Mouse (Mus musculus): Measurements from ENCODE around the gene Schip1. TPM values are rescaled to one million over a fixed set of nuclear protein-coding genes. Genes with fewer than 3 reads are reported as not detected.

Schip1 gene
- polyA plus RNA-seq, 1 experiment from 2014 or later = 60.3 TPM

DNA sequence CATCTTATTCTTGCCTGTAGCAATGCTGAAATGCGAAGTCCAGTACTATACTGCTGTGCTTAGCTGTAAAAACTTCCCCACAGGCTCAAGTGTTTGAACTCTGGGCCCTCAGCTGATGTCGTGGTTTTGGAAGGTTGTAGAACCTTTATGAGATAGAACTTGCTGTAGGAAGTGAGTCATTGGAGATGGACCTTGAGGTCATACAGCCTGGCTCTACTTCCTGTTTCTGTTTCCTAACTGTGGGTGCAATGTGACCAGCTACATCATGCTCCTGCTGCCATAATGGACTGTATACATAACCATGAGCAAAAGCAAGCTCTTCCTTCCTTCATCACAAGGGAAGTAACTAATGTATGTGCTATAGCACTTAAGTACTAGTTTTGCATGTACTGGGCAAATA lies 383.9 kb downstream of the Schip1 start:
- Histone ChIP-seq H3K27ac (ENCODE audit: low read length) (no peak overlapping the region), H3K9ac (ENCODE audit: low read length) (no peak overlapping the region), H3K9me3 (replicated peaks; ENCODE audit: control insufficient read depth, low read length) (no peaks in the 10 kb centered on the region), H3K36me3 (ENCODE audit: control insufficient read depth, insufficient read depth) (no peaks in the 10 kb centered on the region), H3K4me1 (ENCODE audit: control insufficient read depth, insufficient read depth, low read length) (0 out of 2 replicates have a peak, but pooled peaks cover 3% of the 10 kb centered on the region), H3K4me2 (ENCODE audit: low read depth, low read length) (no peak overlapping the region), H3K27me3 (ENCODE audit: control insufficient read depth, insufficient read depth, low read length) (no peaks in the 10 kb centered on the region), H3K4me3 (ENCODE audit: low read length) (no peak overlapping the region)
- ATAC-seq (replicated peaks; ENCODE audit: extremely low read depth, insufficient read depth, low FRiP score) = no peak
- WGBS = 70% methylated on average over 2 of the region's 2 CpGs

DNA sequence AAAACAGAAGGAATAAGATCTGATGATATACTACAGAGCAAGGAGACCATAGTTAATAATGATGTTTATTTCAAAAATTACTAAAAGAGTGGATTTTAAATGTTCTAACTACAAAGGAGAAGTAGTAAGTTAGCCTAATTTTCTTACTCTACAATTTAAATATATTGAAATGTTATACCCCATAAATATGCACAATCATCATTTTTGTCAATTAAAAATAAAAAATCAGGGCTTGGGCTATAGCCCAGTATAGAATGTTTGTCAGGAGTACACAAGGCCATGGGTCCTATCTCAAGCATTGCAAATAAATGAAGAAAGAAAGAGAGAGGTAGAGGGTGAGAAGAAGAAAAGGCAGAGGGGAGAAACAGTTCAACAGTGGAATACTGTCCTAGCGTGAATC lies 387.0 kb downstream of the Schip1 start:
- 94% methylated on average over 1 of the region's 1 CpGs for WGBS
- ATAC-seq (replicated peaks; ENCODE audit: extremely low read depth, insufficient read depth, low FRiP score) = no peak

DNA sequence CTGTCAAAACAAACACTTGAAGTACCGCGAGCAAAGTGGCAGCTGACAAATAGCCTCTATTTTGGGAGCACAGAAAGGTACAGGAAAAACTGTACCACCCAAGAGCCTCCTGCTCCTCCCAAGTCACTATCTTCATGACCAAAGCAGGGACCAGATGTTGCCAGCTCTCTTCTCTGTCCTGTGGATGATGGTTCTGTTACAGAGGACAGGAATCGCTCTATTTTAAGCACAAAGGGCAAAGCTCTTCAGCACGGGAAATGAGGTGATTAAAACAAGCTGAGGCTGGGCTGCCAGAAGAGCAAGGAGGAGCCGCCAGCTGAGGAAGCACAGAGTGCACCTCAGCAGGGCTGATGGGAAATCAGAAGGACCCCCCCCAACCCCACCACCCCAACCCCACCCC lies 388.7 kb downstream of the Schip1 start:
- Histone ChIP-seq H3K4me1 (ENCODE audit: control insufficient read depth, insufficient read depth, low read length) (peaks cover 6% of the 10 kb centered on the region; the same call in 1 of the 2 replicates), H3K9me3 (replicated peaks; ENCODE audit: control insufficient read depth, low read length) (no peaks in the 10 kb centered on the region), H3K9ac (ENCODE audit: low read length) (peak overlapping the region; percentile 42; the same call in 1 of the 2 replicates), H3K4me2 (ENCODE audit: low read depth, low read length) (peak overlapping the region; percentile 56), H3K27ac (ENCODE audit: low read length) (peak overlapping the region; percentile 64), H3K27me3 (ENCODE audit: control insufficient read depth, insufficient read depth, low read length) (no peaks in the 10 kb centered on the region), H3K4me3 (ENCODE audit: low read length) (peak overlapping the region; percentile 20), H3K36me3 (ENCODE audit: control insufficient read depth, insufficient read depth) (no peaks in the 10 kb centered on the region)
- 3% methylated on average over 5 of the region's 5 CpGs for WGBS
- ATAC-seq (replicated peaks; ENCODE audit: extremely low read depth, insufficient read depth, low FRiP score) = peak; percentile 85

More for the DNA sequence above, 387.0 kb downstream of the Schip1 start:
- Histone ChIP-seq H3K9me3 (replicated peaks; ENCODE audit: control insufficient read depth, low read length) (no peaks in the 10 kb centered on the region), H3K27ac (ENCODE audit: low read length) (no peak overlapping the region), H3K4me3 (ENCODE audit: low read length) (no peak overlapping the region), H3K9ac (ENCODE audit: low read length) (no peak overlapping the region), H3K27me3 (ENCODE audit: control insufficient read depth, insufficient read depth, low read length) (no peaks in the 10 kb centered on the region), H3K4me2 (ENCODE audit: low read depth, low read length) (no peak overlapping the region), H3K4me1 (ENCODE audit: control insufficient read depth, insufficient read depth, low read length) (peaks cover 6% of the 10 kb centered on the region; the same call in 1 of the 2 replicates), H3K36me3 (ENCODE audit: control insufficient read depth, insufficient read depth) (no peaks in the 10 kb centered on the region)

DNA sequence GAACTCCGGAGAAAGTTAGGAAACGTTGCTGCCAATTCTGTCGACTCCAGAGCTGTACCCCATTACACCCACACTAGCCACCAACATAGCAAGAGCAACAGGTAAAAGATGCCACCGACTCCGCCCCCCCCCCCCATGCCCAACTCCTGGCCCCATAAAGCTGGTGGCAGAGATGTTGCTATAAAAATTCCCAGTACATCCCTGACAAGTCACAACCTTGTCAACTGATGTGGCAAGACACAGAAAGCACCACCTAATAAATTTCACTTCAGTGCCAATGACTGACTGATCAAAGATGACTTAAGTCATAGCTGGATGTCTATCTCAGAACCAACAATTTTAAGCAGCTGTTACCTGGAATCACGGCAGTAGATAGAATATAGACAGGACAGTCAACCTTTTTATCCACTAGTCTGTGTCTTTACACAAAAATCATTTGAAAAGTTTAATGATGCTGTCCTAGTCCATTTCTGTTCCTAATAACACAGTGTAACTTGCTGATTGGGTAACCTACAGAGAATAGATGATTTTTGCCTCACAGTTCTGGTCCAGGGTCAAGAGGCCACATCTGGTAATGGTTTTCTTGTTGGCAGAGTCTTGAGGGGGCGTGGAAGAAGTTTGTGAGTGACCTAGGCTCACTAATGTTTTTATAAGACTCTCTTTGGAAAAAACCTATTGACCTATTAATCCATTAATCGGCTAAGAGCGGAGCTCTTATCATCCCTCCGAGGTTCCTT lies 389.3 kb downstream of the Schip1 start:
- H3K9ac ChIP-seq (ENCODE audit: low read length) = no peak overlapping the region
- H3K4me2 ChIP-seq (ENCODE audit: low read depth, low read length) = peak overlapping the region; percentile 56
- peaks cover 6% of the 10 kb centered on the region; the same call in 1 of the 2 replicates for H3K4me1 ChIP-seq (ENCODE audit: control insufficient read depth, insufficient read depth, low read length)
- H3K4me3 ChIP-seq (ENCODE audit: low read length) = no peak overlapping the region
- no peaks in the 10 kb centered on the region for H3K9me3 ChIP-seq (replicated peaks; ENCODE audit: control insufficient read depth, low read length)
- 47% methylated on average over 10 of the region's 10 CpGs for WGBS
- H3K36me3 ChIP-seq (ENCODE audit: control insufficient read depth, insufficient read depth) = no peaks in the 10 kb centered on the region
- ATAC-seq (replicated peaks; ENCODE audit: extremely low read depth, insufficient read depth, low FRiP score) = no peak
- no peak overlapping the region for H3K27ac ChIP-seq (ENCODE audit: low read length)
- H3K27me3 ChIP-seq (ENCODE audit: control insufficient read depth, insufficient read depth, low read length) = no peaks in the 10 kb centered on the region

DNA sequence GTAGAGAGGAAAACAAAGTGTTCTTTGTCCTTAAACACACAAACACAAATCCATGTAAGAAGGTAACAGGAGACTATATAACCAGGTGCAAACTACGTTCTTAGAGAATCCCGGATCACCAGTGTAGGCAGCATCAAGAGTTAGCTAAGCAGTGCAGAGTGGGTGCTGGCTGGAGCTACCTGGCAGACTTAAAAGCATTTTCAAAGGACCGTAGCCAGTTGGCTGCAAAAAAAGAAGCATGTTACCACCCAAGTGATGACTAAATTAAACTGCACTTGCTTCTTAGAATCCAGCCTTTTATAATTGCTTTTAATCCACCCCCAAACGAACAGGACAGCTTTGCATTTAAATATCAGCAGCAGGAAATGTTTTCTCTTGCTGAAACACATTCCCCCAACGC lies 402.0 kb downstream of the Schip1 start:
- no peak overlapping the region for H3K4me3 ChIP-seq (ENCODE audit: low read length)
- H3K9ac ChIP-seq (ENCODE audit: low read length) = no peak overlapping the region
- no peaks in the 10 kb centered on the region for H3K27me3 ChIP-seq (ENCODE audit: control insufficient read depth, insufficient read depth, low read length)
- no peak overlapping the region for H3K27ac ChIP-seq (ENCODE audit: low read length)
- no peaks in the 10 kb centered on the region for H3K9me3 ChIP-seq (replicated peaks; ENCODE audit: control insufficient read depth, low read length)
- WGBS = 46% methylated on average over 5 of the region's 5 CpGs
- no peaks in the 10 kb centered on the region for H3K36me3 ChIP-seq (ENCODE audit: control insufficient read depth, insufficient read depth)
- H3K4me1 ChIP-seq (ENCODE audit: control insufficient read depth, insufficient read depth, low read length) = peaks cover 23% of the 10 kb centered on the region
- ATAC-seq (replicated peaks; ENCODE audit: extremely low read depth, insufficient read depth, low FRiP score) = no peak
- no peak overlapping the region for H3K4me2 ChIP-seq (ENCODE audit: low read depth, low read length)

DNA sequence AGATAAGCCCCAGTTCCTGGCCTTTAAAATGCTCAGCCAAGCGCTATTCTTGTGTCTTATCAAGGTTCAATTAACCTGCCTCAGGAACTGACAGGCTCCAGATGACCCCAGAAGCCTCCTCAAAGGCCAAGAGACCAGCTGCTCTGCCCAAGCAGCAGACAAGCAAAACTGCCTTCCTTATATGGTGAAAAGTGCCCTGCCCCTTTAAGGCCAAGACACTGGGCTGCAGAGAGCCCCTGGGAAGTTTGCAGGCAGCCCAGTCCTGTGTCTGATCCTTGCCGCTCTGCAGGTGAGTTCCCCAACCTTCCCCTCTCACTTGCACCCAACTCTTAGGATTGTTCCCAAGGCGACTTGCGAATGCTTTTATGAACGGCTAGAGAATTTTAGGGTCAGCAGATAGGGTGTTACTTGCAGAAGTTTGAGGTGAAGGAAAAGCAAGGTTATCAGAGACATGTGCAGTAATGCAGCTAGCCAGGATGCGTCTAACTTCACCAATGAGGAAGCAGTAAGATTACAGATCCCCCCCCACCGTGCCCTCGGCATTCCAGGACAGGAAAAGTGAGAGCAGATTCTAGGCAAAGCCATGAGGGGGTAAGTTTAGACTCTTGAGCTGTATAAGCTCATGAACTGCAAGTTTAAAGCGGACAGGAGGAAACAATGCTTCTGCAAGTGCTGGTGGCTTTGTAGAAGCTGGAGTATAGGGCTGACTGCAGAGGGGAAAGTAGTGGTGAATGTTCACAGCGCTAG lies 403.5 kb downstream of the Schip1 start:
- peaks cover 23% of the 10 kb centered on the region for H3K4me1 ChIP-seq (ENCODE audit: control insufficient read depth, insufficient read depth, low read length)
- H3K4me2 ChIP-seq (ENCODE audit: low read depth, low read length) = peak overlapping the region; percentile 73
- H3K27me3 ChIP-seq (ENCODE audit: control insufficient read depth, insufficient read depth, low read length) = no peaks in the 10 kb centered on the region
- 3% methylated on average over 10 of the region's 10 CpGs for WGBS
- no peaks in the 10 kb centered on the region for H3K9me3 ChIP-seq (replicated peaks; ENCODE audit: control insufficient read depth, low read length)
- H3K27ac ChIP-seq (ENCODE audit: low read length) = peak overlapping the region; percentile 87
- peak overlapping the region; percentile 68 for H3K9ac ChIP-seq (ENCODE audit: low read length)
- ATAC-seq (replicated peaks; ENCODE audit: extremely low read depth, insufficient read depth, low FRiP score) = peak; percentile 79; the same call in 1 of the 2 replicates
- peak overlapping the region; percentile 58 for H3K4me3 ChIP-seq (ENCODE audit: low read length)
- no peaks in the 10 kb centered on the region for H3K36me3 ChIP-seq (ENCODE audit: control insufficient read depth, insufficient read depth)

DNA sequence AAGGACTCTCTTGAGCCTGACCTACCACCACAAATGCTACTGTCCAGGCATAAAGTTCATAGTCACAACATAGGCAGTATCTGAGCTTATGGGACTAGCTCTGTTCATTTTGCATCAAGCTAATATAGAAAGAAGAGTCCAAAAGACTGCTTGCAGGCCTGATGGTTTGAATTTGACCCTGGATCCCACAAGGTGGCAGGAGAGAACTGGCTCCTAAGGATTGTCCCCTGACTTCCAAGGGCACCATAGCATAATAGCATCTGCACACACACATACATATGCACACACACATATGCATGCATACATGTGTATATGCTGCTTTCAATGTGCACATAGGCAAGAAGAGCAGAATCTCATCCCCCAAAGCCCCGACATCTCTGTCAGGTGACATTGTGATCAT lies 405.0 kb downstream of the Schip1 start:
- Histone ChIP-seq H3K4me2 (ENCODE audit: low read depth, low read length) (peak overlapping the region; percentile 25; the same call in 1 of the 2 replicates), H3K27me3 (ENCODE audit: control insufficient read depth, insufficient read depth, low read length) (no peaks in the 10 kb centered on the region), H3K9ac (ENCODE audit: low read length) (no peak overlapping the region), H3K36me3 (ENCODE audit: control insufficient read depth, insufficient read depth) (no peaks in the 10 kb centered on the region), H3K27ac (ENCODE audit: low read length) (no peak overlapping the region), H3K4me3 (ENCODE audit: low read length) (no peak overlapping the region), H3K9me3 (replicated peaks; ENCODE audit: control insufficient read depth, low read length) (no peaks in the 10 kb centered on the region), H3K4me1 (ENCODE audit: control insufficient read depth, insufficient read depth, low read length) (peaks cover 23% of the 10 kb centered on the region)
- ATAC-seq (replicated peaks; ENCODE audit: extremely low read depth, insufficient read depth, low FRiP score) = no peak
- WGBS = 51% methylated on average over 1 of the region's 1 CpGs

DNA sequence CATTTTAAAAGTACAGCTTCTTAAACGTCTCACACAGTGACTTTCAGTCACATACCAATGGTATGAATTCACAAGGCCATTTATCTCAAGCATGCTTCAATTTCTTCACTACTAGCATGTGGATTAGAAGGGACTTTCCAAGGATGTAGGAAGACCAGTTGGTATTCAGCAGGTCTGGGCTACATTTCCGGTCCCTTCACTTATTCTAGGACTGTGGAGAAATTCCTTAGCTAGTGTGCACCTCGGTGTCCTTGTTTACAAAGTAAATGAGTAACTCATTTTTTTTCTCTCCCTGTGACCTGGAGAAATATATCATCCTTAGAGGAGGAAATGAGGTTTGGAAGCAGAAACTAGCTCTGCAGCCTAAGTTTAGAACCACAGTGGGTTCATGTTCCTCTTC lies 405.5 kb downstream of the Schip1 start:
- Histone ChIP-seq H3K27me3 (ENCODE audit: control insufficient read depth, insufficient read depth, low read length) (no peaks in the 10 kb centered on the region), H3K9ac (ENCODE audit: low read length) (no peak overlapping the region), H3K4me3 (ENCODE audit: low read length) (no peak overlapping the region), H3K4me1 (ENCODE audit: control insufficient read depth, insufficient read depth, low read length) (peaks cover 23% of the 10 kb centered on the region), H3K4me2 (ENCODE audit: low read depth, low read length) (peak overlapping the region; percentile 25; the same call in 1 of the 2 replicates), H3K27ac (ENCODE audit: low read length) (peak overlapping the region; percentile 29; the same call in 1 of the 2 replicates), H3K9me3 (replicated peaks; ENCODE audit: control insufficient read depth, low read length) (no peaks in the 10 kb centered on the region), H3K36me3 (ENCODE audit: control insufficient read depth, insufficient read depth) (no peaks in the 10 kb centered on the region)
- ATAC-seq (replicated peaks; ENCODE audit: extremely low read depth, insufficient read depth, low FRiP score) = no peak
- WGBS = 27% methylated on average over 3 of the region's 3 CpGs

DNA sequence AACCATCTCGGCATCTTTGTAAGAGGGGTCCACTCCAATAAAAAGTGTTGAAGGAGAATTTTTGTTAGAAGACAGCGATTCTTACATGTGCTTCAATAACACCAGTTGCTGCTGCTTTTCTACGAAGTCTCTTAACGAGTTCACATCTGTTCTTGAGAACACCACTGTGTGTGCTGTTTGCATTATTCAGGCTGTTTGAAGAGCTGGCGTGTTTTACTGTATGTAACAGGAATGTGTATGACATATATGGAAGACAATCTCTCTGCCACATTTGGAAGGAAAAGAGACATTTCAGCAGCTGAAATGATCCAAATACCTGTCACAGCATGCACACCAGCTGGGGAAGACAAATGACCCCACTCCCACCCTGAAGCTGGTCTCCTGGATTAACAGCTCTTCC lies 406.0 kb downstream of the Schip1 start:
- no peak overlapping the region for H3K4me3 ChIP-seq (ENCODE audit: low read length)
- WGBS = 64% methylated on average over 5 of the region's 5 CpGs
- ATAC-seq (replicated peaks; ENCODE audit: extremely low read depth, insufficient read depth, low FRiP score) = no peak
- H3K27ac ChIP-seq (ENCODE audit: low read length) = no peak overlapping the region; the same call in 1 of the 2 replicates
- no peak overlapping the region for H3K4me2 ChIP-seq (ENCODE audit: low read depth, low read length)
- H3K4me1 ChIP-seq (ENCODE audit: control insufficient read depth, insufficient read depth, low read length) = peaks cover 23% of the 10 kb centered on the region
- H3K9ac ChIP-seq (ENCODE audit: low read length) = no peak overlapping the region
- H3K9me3 ChIP-seq (replicated peaks; ENCODE audit: control insufficient read depth, low read length) = no peaks in the 10 kb centered on the region
- no peaks in the 10 kb centered on the region for H3K27me3 ChIP-seq (ENCODE audit: control insufficient read depth, insufficient read depth, low read length)
- no peaks in the 10 kb centered on the region for H3K36me3 ChIP-seq (ENCODE audit: control insufficient read depth, insufficient read depth)
